Mouse (Mus musculus): ENCODE measurements at regions not wholly inside any gene's neighbourhood (a gene's known extent, or its start where the extent isn't known, plus 50 kb on each side); places are given as distances from the start of the nearest gene placed in this dataset.

- DNase-seq (ENCODE audit: extremely low spot score, low read depth, low spot score): peak; percentile 10
Observed at GRCm38 (mm10) chr8:87037620-87038380, 152.7 kb upstream of the N4bp1 start.

- DNase-seq (ENCODE audit: extremely low spot score, low read depth, low spot score): no peak
Observed at GRCm38 (mm10) chr8:87035996-87036395, 150.9 kb upstream of the N4bp1 start.

- no peak for DNase-seq (ENCODE audit: extremely low spot score, low read depth, low spot score)
Observed at GRCm38 (mm10) chr8:87028171-87028570, 143.1 kb upstream of the N4bp1 start.

- no peak for DNase-seq (ENCODE audit: extremely low spot score, low read depth, low spot score)
Observed at GRCm38 (mm10) chr8:87025946-87026345, 140.9 kb upstream of the N4bp1 start.

- DNase-seq (ENCODE audit: extremely low spot score, low read depth, low spot score): no peak
Observed at GRCm38 (mm10) chr8:87019795-87020194, 134.7 kb upstream of the N4bp1 start.

GRCm38 (mm10) chr8:86975546-86975945, 90.5 kb upstream of the N4bp1 start:
- no peak for DNase-seq (ENCODE audit: extremely low spot score, low read depth, low spot score)

GRCm38 (mm10) chr8:86971736-86972135, 86.7 kb upstream of the N4bp1 start:
- DNase-seq (ENCODE audit: extremely low spot score, low read depth, low spot score): no peak

GRCm38 (mm10) chr8:86969051-86969450, 84.0 kb upstream of the N4bp1 start:
- no peak for DNase-seq (ENCODE audit: extremely low spot score, low read depth, low spot score)

- no peak for DNase-seq (ENCODE audit: extremely low spot score, low read depth, low spot score)
Observed at GRCm38 (mm10) chr8:86967891-86968311, 82.8 kb upstream of the N4bp1 start.

- no peak for DNase-seq (ENCODE audit: extremely low spot score, low read depth, low spot score)
Observed at GRCm38 (mm10) chr8:86961218-86962195, 76.4 kb upstream of the N4bp1 start.
